Mouse (Mus musculus) erythroblast, embryonic 14.5 days (primary cell): ENCODE data around the gene Raly. TPM values are rescaled to one million over a fixed set of nuclear protein-coding genes. Genes with fewer than 3 reads are reported as not detected.

Source experiments
- H3K27me3 ChIP-seq: 2 replicates; pipeline ENCODE4 v1.6.1; 2012; ENCODE audit warnings: inconsistent platforms; ENCODE audit not compliant: control insufficient read depth
- H3K36me3 ChIP-seq: 2 replicates; pipeline ENCODE4 v1.6.1; 2012; ENCODE audit warnings: mild to moderate bottlenecking, inconsistent platforms; ENCODE audit not compliant: control insufficient read depth
- H3K4me1 ChIP-seq: 2 replicates; pipeline ENCODE4 v1.6.1; 2012; ENCODE audit warnings: inconsistent platforms; ENCODE audit not compliant: control insufficient read depth
- H3K4me3 ChIP-seq: replicated peaks from 2 replicates; pipeline ENCODE3; 2012; ENCODE audit warnings: moderate library complexity, mild to moderate bottlenecking, inconsistent platforms
- H3K9me3 ChIP-seq: 2 replicates; pipeline ENCODE4 v1.6.1; 2012; ENCODE audit warnings: low read length, inconsistent platforms, mixed read lengths; ENCODE audit not compliant: control insufficient read depth
- GATA1 ChIP-seq: IDR thresholded peaks from 2 replicates; pipeline ENCODE4 v1.6.1; 2012; ENCODE audit warnings: low read length, inconsistent platforms, mixed read lengths
- TAL1 ChIP-seq: IDR thresholded peaks from 3 replicates; pipeline ENCODE4 v1.6.1; 2012; ENCODE audit warnings: low read length, inconsistent platforms, mixed read lengths
- polyA plus RNA-seq: library from polyadenylated mRNA; stranded (reverse); fragments of >175 nt; gene quantifications from 2 replicates; pipeline ENCODE4 v1.2.3, GENCODE M21; 2012

The Raly gene
- polyA plus RNA-seq, 1 experiment = 142 TPM

DNA sequence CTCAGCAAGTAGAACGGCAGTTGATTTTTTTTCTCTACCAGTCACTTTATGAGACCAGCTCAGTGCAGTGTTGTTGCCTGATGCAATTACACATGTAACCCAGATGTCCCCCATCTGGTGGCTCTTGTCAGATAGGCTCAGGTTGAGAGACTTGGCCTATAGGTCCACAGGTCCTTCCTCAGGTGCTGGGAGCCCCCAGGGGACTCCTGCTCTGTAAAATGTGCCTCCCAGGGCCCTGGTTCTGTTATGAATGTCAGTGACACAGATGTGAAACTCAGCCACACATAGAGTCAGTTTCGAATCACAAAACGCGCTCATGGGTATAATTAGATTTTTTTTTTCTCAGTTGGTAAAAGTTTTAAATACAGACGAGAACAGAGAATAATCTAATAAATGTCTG lies 33.2 kb upstream of the Raly start:
- no peaks in the 10 kb centered on the region for H3K27me3 ChIP-seq
- no peak overlapping the region for H3K4me3 ChIP-seq
- H3K4me1 ChIP-seq = peaks cover 12% of the 10 kb centered on the region
- H3K36me3 ChIP-seq = no peaks in the 10 kb centered on the region
- no peak for TF ChIP-seq GATA1
- no peaks in the 10 kb centered on the region for H3K9me3 ChIP-seq

DNA sequence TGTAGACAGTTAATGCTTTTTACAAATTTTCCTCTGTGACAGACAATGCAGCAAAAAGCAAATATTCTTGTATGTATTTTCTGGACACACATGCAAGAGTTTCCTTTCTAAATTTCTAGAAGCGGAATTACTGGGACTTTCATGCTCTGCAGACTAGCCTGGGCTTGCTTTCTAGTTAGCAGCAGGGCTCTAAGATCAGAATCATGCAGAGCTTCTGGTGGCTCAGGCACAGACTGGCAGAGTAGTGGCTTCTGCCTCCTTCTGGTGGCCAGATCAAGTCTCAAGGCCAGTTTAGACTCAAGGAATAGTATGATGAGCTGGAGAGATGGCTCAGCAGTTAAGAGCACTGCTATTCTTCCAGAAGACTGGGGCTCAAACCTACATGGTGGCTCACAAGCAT lies 32.4 kb upstream of the Raly start:
- TF ChIP-seq TAL1 (no peak), GATA1 (no peak)
- no peaks in the 10 kb centered on the region for H3K9me3 ChIP-seq
- H3K4me3 ChIP-seq = no peak overlapping the region
- peaks cover 20% of the 10 kb centered on the region for H3K4me1 ChIP-seq
- no peaks in the 10 kb centered on the region for H3K27me3 ChIP-seq
- H3K36me3 ChIP-seq = no peaks in the 10 kb centered on the region

DNA sequence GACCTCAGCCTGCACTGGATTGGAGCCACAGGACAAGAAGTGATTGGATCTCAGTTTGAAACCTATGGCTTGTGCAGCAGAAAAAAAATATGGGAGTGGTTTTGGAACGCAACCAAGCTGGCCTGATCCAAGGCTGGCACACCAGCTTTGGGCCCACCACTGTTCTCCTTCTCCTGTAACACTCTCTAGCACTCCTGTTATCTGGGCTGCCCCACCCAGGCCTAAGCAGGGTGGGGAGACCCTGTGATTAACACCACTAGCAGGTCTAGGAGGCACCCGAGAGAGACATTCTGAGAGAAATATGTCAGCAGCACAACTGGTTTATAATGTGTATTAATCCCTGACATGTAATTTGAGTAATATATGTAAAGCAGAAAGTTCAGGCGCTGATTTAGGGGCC lies 27.7 kb upstream of the Raly start:
- Histone ChIP-seq H3K4me3 (no peak overlapping the region), H3K36me3 (no peaks in the 10 kb centered on the region), H3K9me3 (no peaks in the 10 kb centered on the region), H3K27me3 (no peaks in the 10 kb centered on the region), H3K4me1 (peaks cover 48% of the 10 kb centered on the region)
- TF ChIP-seq TAL1 (no peak), GATA1 (no peak)

GRCm38 (mm10) chr2:154764828-154765497 lies 25.9 kb upstream of the Raly start:
- Histone ChIP-seq H3K4me3 (peak overlapping the region; percentile 34), H3K9me3 (no peaks in the 10 kb centered on the region), H3K4me1 (peaks cover 52% of the 10 kb centered on the region), H3K36me3 (no peaks in the 10 kb centered on the region), H3K27me3 (no peaks in the 10 kb centered on the region)
- TF ChIP-seq GATA1 (0 out of 2 replicates have a peak, but pooled peaks have one; percentile 41), TAL1 (peak; percentile 54; the same call in 2 of the 3 replicates)

DNA sequence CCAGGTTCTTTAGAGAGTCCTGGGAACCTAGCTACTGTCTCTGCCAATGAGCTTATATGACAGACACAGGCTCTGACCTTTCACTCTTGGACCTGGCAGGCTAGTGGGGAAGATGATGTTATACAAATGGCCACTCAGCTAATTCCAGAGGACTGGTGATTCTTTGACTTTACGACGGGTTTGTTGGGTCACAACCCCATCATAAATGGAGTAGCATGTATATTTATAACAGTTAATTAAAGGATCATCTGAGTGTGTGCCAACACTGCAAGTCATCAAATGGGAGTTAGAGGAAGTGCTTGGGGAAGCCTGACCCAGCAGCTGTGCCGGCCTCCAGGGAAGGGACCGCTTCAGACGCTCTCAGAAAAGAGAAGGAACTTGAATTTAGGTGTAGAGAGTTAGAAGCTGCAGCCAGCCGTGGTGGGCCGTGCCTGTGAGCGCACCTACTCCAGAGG lies 25.3 kb upstream of the Raly start:
- no peak for TF ChIP-seq GATA1
- TF ChIP-seq TAL1 = no peak
- Histone ChIP-seq H3K4me1 (peaks cover 52% of the 10 kb centered on the region), H3K36me3 (no peaks in the 10 kb centered on the region), H3K4me3 (no peak overlapping the region), H3K9me3 (no peaks in the 10 kb centered on the region), H3K27me3 (no peaks in the 10 kb centered on the region)

DNA sequence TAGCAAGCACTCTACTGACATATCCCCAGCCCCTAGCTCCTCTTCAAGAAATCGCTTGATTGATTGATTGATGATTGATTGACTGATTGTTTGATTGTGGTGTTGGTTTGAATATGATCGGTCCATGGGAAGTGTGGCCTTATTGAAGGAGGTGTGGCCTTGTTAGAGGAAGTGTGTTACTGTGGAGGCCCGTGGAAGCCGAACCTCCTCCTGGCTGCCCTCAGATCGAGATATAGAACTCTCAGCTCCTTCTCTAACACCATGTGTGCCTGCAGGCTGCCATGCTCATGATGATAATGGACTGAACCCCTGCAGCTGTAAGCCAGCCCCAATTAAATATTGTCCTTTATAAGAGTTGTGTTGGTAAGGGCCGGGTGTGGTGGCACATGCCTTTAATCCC lies 23.8 kb upstream of the Raly start:
- Histone ChIP-seq H3K4me1 (peaks cover 49% of the 10 kb centered on the region), H3K4me3 (no peak overlapping the region), H3K27me3 (no peaks in the 10 kb centered on the region), H3K9me3 (no peaks in the 10 kb centered on the region), H3K36me3 (no peaks in the 10 kb centered on the region)
- TF ChIP-seq TAL1 (no peak), GATA1 (no peak)

DNA sequence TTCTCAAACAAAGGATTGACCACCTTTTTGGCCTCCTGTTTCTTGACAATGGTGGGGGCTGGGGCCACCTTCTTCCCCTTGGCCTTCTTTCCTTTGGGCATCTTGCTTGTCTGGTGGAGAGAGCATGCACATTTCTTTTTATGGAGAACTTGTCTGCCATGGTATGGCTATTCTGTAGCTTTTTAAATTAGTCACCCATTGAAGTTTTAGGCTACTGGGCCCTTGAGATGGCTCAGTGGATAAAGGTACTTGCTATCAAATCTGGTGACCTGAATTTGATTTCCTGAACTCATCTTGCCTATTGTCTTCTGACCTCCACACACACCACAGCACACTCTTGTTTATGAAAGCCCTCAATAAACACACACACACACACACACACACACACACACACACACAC lies 21.0 kb upstream of the Raly start, which contains the start of gene Gm14214:
Gene Gm14214 (minus strand): TSS at position 101 of the 400 bp plus-strand sequence.
- H3K36me3 ChIP-seq = no peaks in the 10 kb centered on the region
- peaks cover 6% of the 10 kb centered on the region for H3K9me3 ChIP-seq
- H3K4me3 ChIP-seq = no peak within 1 kb of the TSS
- H3K4me1 ChIP-seq = peaks cover 20% of the 10 kb centered on the region
- H3K27me3 ChIP-seq = no peaks in the 10 kb centered on the region
- TF ChIP-seq GATA1 (no peak), TAL1 (no peak)

GRCm38 (mm10) chr2:154771604-154772003 lies 19.3 kb upstream of the Raly start:
- H3K36me3 ChIP-seq = no peaks in the 10 kb centered on the region
- H3K27me3 ChIP-seq = no peaks in the 10 kb centered on the region
- peaks cover 6% of the 10 kb centered on the region for H3K9me3 ChIP-seq
- TF ChIP-seq TAL1 (no peak), GATA1 (no peak)
- peaks cover 13% of the 10 kb centered on the region for H3K4me1 ChIP-seq
- H3K4me3 ChIP-seq = no peak overlapping the region

- TF ChIP-seq TAL1 (no peak), GATA1 (no peak)
- peaks cover 5% of the 10 kb centered on the region for H3K27me3 ChIP-seq
- no peaks in the 10 kb centered on the region for H3K36me3 ChIP-seq
- H3K9me3 ChIP-seq = peaks cover 6% of the 10 kb centered on the region
- H3K4me3 ChIP-seq = no peak overlapping the region
- H3K4me1 ChIP-seq = peaks cover 5% of the 10 kb centered on the region
These were observed 16.9 kb upstream of the Raly start for GRCm38 (mm10) chr2:154774032-154774431.
